Mouse (Mus musculus) stomach, embryonic 16.5 days (tissue): ENCODE measurements around the gene Gm21310. TPM values are rescaled to one million over a fixed set of nuclear protein-coding genes. Genes with fewer than 3 reads are reported as not detected.
"Not testable (repeated sequence)": the region's sequence is repeated elsewhere in the genome, so short reads cannot be mapped to it uniquely, and the experiment has no call there.

Experiments used
- ATAC-seq: fragments of 200-750 bp; cut with Nextera tagmentation; 2 replicates; pipeline ENCODE4 v1.8.0; 2017; ENCODE audit warnings: moderate number of reproducible peaks, moderate TSS enrichment; ENCODE audit not compliant: insufficient read depth, low FRiP score
- H3K27ac ChIP-seq: fragments of 300-500 bp; sonication (generic); 2 replicates; pipeline ENCODE4 v1.5.1; 2014; ENCODE audit warnings: low read length
- H3K27me3 ChIP-seq: fragments of 300-500 bp; sonication (generic); 2 replicates; pipeline ENCODE4 v1.6.1; 2014; ENCODE audit warnings: low read length, control low read depth, mixed read lengths; ENCODE audit not compliant: control insufficient read depth, insufficient read depth
- H3K36me3 ChIP-seq: fragments of 300-500 bp; sonication (generic); 2 replicates; pipeline ENCODE4 v1.6.1; 2014; ENCODE audit warnings: low read length; ENCODE audit not compliant: control insufficient read depth, insufficient read depth
- H3K4me1 ChIP-seq: fragments of 300-500 bp; sonication (generic); 2 replicates; pipeline ENCODE4 v1.6.1; 2014; ENCODE audit warnings: low read length, control low read depth, mixed read lengths; ENCODE audit not compliant: control insufficient read depth, insufficient read depth
- H3K4me2 ChIP-seq: fragments of 300-500 bp; sonication (generic); 2 replicates; pipeline ENCODE4 v1.6.1; 2014; ENCODE audit warnings: low read depth, low read length, mixed read lengths
- H3K4me3 ChIP-seq: fragments of 300-500 bp; sonication (generic); replicated peaks from 2 replicates; pipeline ENCODE4 v1.5.1; 2014; ENCODE audit warnings: mild to moderate bottlenecking, low read length
- H3K9ac ChIP-seq: fragments of 300-500 bp; sonication (generic); 2 replicates; pipeline ENCODE4 v1.6.1; 2014; ENCODE audit warnings: low read length
- H3K9me3 ChIP-seq: fragments of 300-500 bp; sonication (generic); replicated peaks from 2 replicates; pipeline ENCODE4 v1.6.1; 2016; ENCODE audit warnings: low read length, control low read depth; ENCODE audit not compliant: control insufficient read depth
- polyA plus RNA-seq: library from polyadenylated mRNA; unstranded; fragments of >200 nt; fragmentation: Nextera tagmentation; extraction: Ambion mirVana; gene quantifications from 2 replicates; pipeline ENCODE4 v1.2.1, GENCODE M21; 2015

The Gm21310 gene
- polyA plus RNA-seq, result not detected in 2 replicates

- not testable (repeated sequence) for H3K9ac ChIP-seq, H3K36me3 ChIP-seq, H3K4me1 ChIP-seq, ATAC-seq, H3K9me3 ChIP-seq, H3K27ac ChIP-seq, H3K4me2 ChIP-seq, H3K4me3 ChIP-seq, H3K27me3 ChIP-seq
These were observed at the start of gene Gm21310 for GRCm38 (mm10) chrY:10147083-10147482. Gene Gm21310, minus strand, starts transcription at chrY:10147183.

Other genes starting within 250 kb of the Gm21310 start
- not detected in 2 replicates for gene Gm20834, start 177.4 kb upstream of the Gm21310 start, polyA plus RNA-seq